Mouse (Mus musculus): Measurements from ENCODE around the gene Tgfb1i1.

Tgfb1i1 gene

GRCm38 (mm10) chr7:128246496-128247391 is at the start of gene Tgfb1i1:
Gene Tgfb1i1, plus strand, starts transcription at chr7:128246812.
- peak; percentile 63 for DNase-seq (ENCODE audit: extremely low spot score, low spot score)

GRCm38 (mm10) chr7:128201607-128202006 is 45.0 kb upstream of the Tgfb1i1 start:
- no peak for DNase-seq (ENCODE audit: extremely low spot score, low spot score)

GRCm38 (mm10) chr7:128203071-128203470 is 43.5 kb upstream of the Tgfb1i1 start:
- DNase-seq (ENCODE audit: extremely low spot score, low spot score) = no peak

- no peak for DNase-seq (ENCODE audit: extremely low spot score, low spot score)
These were observed 42.4 kb upstream of the Tgfb1i1 start for GRCm38 (mm10) chr7:128204179-128204578.

GRCm38 (mm10) chr7:128205695-128206094 is 40.9 kb upstream of the Tgfb1i1 start:
- no peak for DNase-seq (ENCODE audit: extremely low spot score, low spot score)

GRCm38 (mm10) chr7:128206152-128206551 is 40.5 kb upstream of the Tgfb1i1 start, which contains the start of gene Cox6a2:
Gene Cox6a2, minus strand, starts transcription at chr7:128206387.
- no peak for DNase-seq (ENCODE audit: extremely low spot score, low spot score)

GRCm38 (mm10) chr7:128208187-128208586 is 38.4 kb upstream of the Tgfb1i1 start:
- DNase-seq (ENCODE audit: extremely low spot score, low spot score) = peak; percentile 51

- DNase-seq (ENCODE audit: extremely low spot score, low spot score) = no peak
These were observed 36.8 kb upstream of the Tgfb1i1 start for GRCm38 (mm10) chr7:128209826-128210225.

GRCm38 (mm10) chr7:128219952-128220351 is 26.7 kb upstream of the Tgfb1i1 start:
- DNase-seq (ENCODE audit: extremely low spot score, low spot score) = no peak

GRCm38 (mm10) chr7:128220936-128221335 is 25.7 kb upstream of the Tgfb1i1 start:
- DNase-seq (ENCODE audit: extremely low spot score, low spot score) = no peak

GRCm38 (mm10) chr7:128231741-128232140 is 14.9 kb upstream of the Tgfb1i1 start:
- no peak for DNase-seq (ENCODE audit: extremely low spot score, low spot score)

GRCm38 (mm10) chr7:128234796-128235195 is 11.8 kb upstream of the Tgfb1i1 start:
- no peak for DNase-seq (ENCODE audit: extremely low spot score, low spot score)

GRCm38 (mm10) chr7:128235481-128235880 is 11.1 kb upstream of the Tgfb1i1 start:
- DNase-seq (ENCODE audit: extremely low spot score, low spot score) = no peak

GRCm38 (mm10) chr7:128236426-128236825 is 10.2 kb upstream of the Tgfb1i1 start:
- DNase-seq (ENCODE audit: extremely low spot score, low spot score) = no peak

- peak; percentile 91 for DNase-seq (ENCODE audit: extremely low spot score, low spot score)
These were observed 9.6 kb upstream of the Tgfb1i1 start, which contains the start of gene Armc5 for GRCm38 (mm10) chr7:128236856-128237592. Gene Armc5, plus strand, starts transcription at chr7:128237342.

GRCm38 (mm10) chr7:128237593-128237926 is 9.1 kb upstream of the Tgfb1i1 start:
- no peak for DNase-seq (ENCODE audit: extremely low spot score, low spot score)

- peak; percentile 100 for DNase-seq (ENCODE audit: extremely low spot score, low spot score)
These were observed 8.5 kb upstream of the Tgfb1i1 start, which contains the start of gene 9130023H24Rik for GRCm38 (mm10) chr7:128237927-128238778. Gene 9130023H24Rik, minus strand, starts transcription at chr7:128238031.

GRCm38 (mm10) chr7:128238991-128239390 is 7.6 kb upstream of the Tgfb1i1 start:
- DNase-seq (ENCODE audit: extremely low spot score, low spot score) = no peak

- no peak for DNase-seq (ENCODE audit: extremely low spot score, low spot score)
These were observed 6.4 kb upstream of the Tgfb1i1 start for GRCm38 (mm10) chr7:128240131-128240784.

GRCm38 (mm10) chr7:128242331-128242730 is 4.3 kb upstream of the Tgfb1i1 start:
- no peak for DNase-seq (ENCODE audit: extremely low spot score, low spot score)

GRCm38 (mm10) chr7:128243921-128244320 is 2.7 kb upstream of the Tgfb1i1 start:
- no peak for DNase-seq (ENCODE audit: extremely low spot score, low spot score)
